Mouse (Mus musculus) right cerebral cortex, postnatal 14 days (tissue): ENCODE results near the gene Map3k1.

Experiments
- DNase-seq: peaks from one replicate; pipeline ENCODE4 v3.0.0; 2022

The Map3k1 gene

GRCm38 (mm10) chr13:111789420-111790065 is 19.2 kb downstream of the Map3k1 start:
- no peak for DNase-seq

GRCm38 (mm10) chr13:111788882-111789281 is 19.9 kb downstream of the Map3k1 start:
- no peak for DNase-seq

- DNase-seq = peak; percentile 77
Observed at GRCm38 (mm10) chr13:111787857-111788619, 20.8 kb downstream of the Map3k1 start.

- DNase-seq = no peak
Observed at GRCm38 (mm10) chr13:111786584-111786983, 22.2 kb downstream of the Map3k1 start.

- DNase-seq = no peak
Observed at GRCm38 (mm10) chr13:111783451-111783850, 25.3 kb downstream of the Map3k1 start.

GRCm38 (mm10) chr13:111779471-111779870 is 29.3 kb downstream of the Map3k1 start:
- no peak for DNase-seq

- DNase-seq = no peak
Observed at GRCm38 (mm10) chr13:111778606-111779005, 30.2 kb downstream of the Map3k1 start.

GRCm38 (mm10) chr13:111777865-111778264 is 30.9 kb downstream of the Map3k1 start:
- no peak for DNase-seq

GRCm38 (mm10) chr13:111777179-111777578 is 31.6 kb downstream of the Map3k1 start:
- no peak for DNase-seq

GRCm38 (mm10) chr13:111772075-111772474 is 36.7 kb downstream of the Map3k1 start:
- DNase-seq = no peak

- peak; percentile 65 for DNase-seq
Observed at GRCm38 (mm10) chr13:111771232-111771631, 37.6 kb downstream of the Map3k1 start.

GRCm38 (mm10) chr13:111770776-111771175 is 38.0 kb downstream of the Map3k1 start:
- no peak for DNase-seq

- no peak for DNase-seq
Observed at GRCm38 (mm10) chr13:111762526-111762925, 46.3 kb downstream of the Map3k1 start.

- no peak for DNase-seq
Observed at GRCm38 (mm10) chr13:111756986-111757385, 51.8 kb downstream of the Map3k1 start.

GRCm38 (mm10) chr13:111755937-111756336 is 52.9 kb downstream of the Map3k1 start:
- DNase-seq = no peak

GRCm38 (mm10) chr13:111755377-111755776 is 53.4 kb downstream of the Map3k1 start:
- DNase-seq = no peak

GRCm38 (mm10) chr13:111753321-111753720 is 55.5 kb downstream of the Map3k1 start:
- DNase-seq = no peak

GRCm38 (mm10) chr13:111748301-111749062 is 60.3 kb downstream of the Map3k1 start:
- DNase-seq = no peak

GRCm38 (mm10) chr13:111746831-111747230 is 62.0 kb downstream of the Map3k1 start:
- no peak for DNase-seq

- DNase-seq = no peak
Observed at GRCm38 (mm10) chr13:111745216-111745615, 63.6 kb downstream of the Map3k1 start.

GRCm38 (mm10) chr13:111744233-111745000 is 64.4 kb downstream of the Map3k1 start:
- DNase-seq = no peak

GRCm38 (mm10) chr13:111741991-111742615 is 66.7 kb downstream of the Map3k1 start:
- DNase-seq = peak; percentile 53
